Comparison of ENCODE assay signal across 9 mouse cellular contexts in the genomic region with DNA sequence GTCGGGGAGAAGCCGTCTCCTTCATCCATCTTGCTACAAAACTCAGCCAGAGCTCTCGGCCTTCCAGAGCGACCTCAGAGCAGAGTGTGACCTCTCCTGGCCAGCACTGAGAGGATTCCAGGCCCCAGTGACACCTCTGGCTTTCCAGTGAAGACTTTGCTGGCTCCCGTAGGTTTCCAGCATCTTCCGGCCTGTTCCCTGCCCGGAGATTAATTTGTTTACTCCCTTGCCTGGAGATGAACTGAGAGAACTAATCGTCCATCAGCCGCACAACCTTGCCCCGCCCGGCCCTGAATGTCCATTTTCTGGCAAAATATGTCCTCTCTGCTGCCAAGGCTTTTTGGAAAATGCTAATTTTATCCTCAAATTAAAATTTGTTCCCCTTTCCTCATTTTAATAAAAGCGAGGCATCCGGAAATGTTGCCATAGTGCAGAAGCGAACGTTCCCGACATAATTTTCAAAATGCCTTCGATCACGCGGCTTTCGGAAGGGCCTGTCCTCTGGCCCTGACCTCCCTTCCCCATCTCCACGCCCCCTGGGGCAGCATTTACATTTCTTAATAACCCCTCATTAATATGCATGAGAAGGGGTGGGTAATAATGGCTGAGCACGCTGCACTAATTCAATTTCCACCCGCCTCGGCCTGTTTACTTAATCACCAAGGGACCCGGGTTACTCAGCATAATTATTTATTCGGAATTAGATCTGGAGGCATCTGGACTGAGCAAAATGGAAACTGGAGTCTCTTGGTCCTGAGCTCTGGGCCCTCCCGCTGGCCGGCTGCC. TPM values are rescaled to one million over a fixed set of nuclear protein-coding genes. Genes with fewer than 3 reads are reported as not detected.
DNase-seq lines count a peak whose midpoint lies in the region; ATAC-seq lines count a peak whose summit lies in the region.
"Had no signal": no experiment of that assay in that cellular context is flagged by ENCODE, and none has a peak within 500 bp of the region (broad histone marks: within the 10 kb centered on the region; RNA-seq: fewer than 3 reads in every experiment).

No protein-coding gene starts in this region.

- H3K4me1 ChIP-seq in neural tube, embryonic 11.5 days (ENCODE audit: control insufficient read depth, insufficient read depth, low read length): peaks cover 8% of the 10 kb centered on the region
- H3K4me1 ChIP-seq in forebrain, embryonic 16.5 days (replicated peaks; ENCODE audit: control insufficient read depth, insufficient read depth, low read length): peaks cover 36% of the 10 kb centered on the region

- no peaks in the 10 kb centered on the region for H3K36me3 ChIP-seq in neural tube, embryonic 11.5 days (ENCODE audit: control insufficient read depth, insufficient read depth, low read length)
- no peaks in the 10 kb centered on the region for H3K36me3 ChIP-seq in forebrain, embryonic 16.5 days (ENCODE audit: control insufficient read depth, insufficient read depth)
- H3K36me3 ChIP-seq: embryonic facial prominence, embryonic 15.5 days had no signal

- no peak overlapping the region for H3K4me3 ChIP-seq in neural tube, embryonic 11.5 days (ENCODE audit: low read depth, low read length)
- H3K4me3 ChIP-seq in forebrain, embryonic 16.5 days (replicated peaks; ENCODE audit: low read length): no peak overlapping the region
- H3K4me3 ChIP-seq: embryonic facial prominence, embryonic 15.5 days had no signal

- 30% methylated on average over 28 of the region's 28 CpGs for WGBS in neural tube, embryonic 11.5 days
- 12% methylated on average over 28 of the region's 28 CpGs for WGBS in forebrain, embryonic 16.5 days

- peak; percentile 26 for DNase-seq in neural tube, embryonic 11.5 days (ENCODE audit: low spot score)
- DNase-seq in neural tube, embryonic 10.5 days (ENCODE audit: extremely low spot score, low spot score): no peak
- DNase-seq in layer of hippocampus, adult 8-10 months (ENCODE audit: low spot score in 2 of 2): peak; percentile 17 to 30
- DNase-seq in skeletal muscle tissue, adult 2 months (ENCODE audit: low read depth, low spot score): peak; percentile 22
- no peak for DNase-seq in thymus, adult 18-20 months
- no peak for DNase-seq in thymus, postnatal 0 days (ENCODE audit: low spot score)

- no peak overlapping the region for H3K27ac ChIP-seq in neural tube, embryonic 11.5 days (ENCODE audit: low read depth, low read length)
- H3K27ac ChIP-seq in forebrain, embryonic 16.5 days (ENCODE audit: low read length): no peak overlapping the region; the same call in 1 of the 2 replicates
- H3K27ac ChIP-seq: embryonic facial prominence, embryonic 15.5 days had no signal

- no peak overlapping the region for H3K4me2 ChIP-seq in neural tube, embryonic 11.5 days (ENCODE audit: low read depth)
- peak overlapping the region; percentile 27; the same call in 1 of the 2 replicates for H3K4me2 ChIP-seq in forebrain, embryonic 16.5 days (ENCODE audit: low read length)
- H3K4me2 ChIP-seq: embryonic facial prominence, embryonic 15.5 days had no signal

- no peaks in the 10 kb centered on the region for H3K27me3 ChIP-seq in neural tube, embryonic 11.5 days (ENCODE audit: control insufficient read depth, insufficient read depth, low read length)
- H3K27me3 ChIP-seq in forebrain, embryonic 16.5 days (replicated peaks; ENCODE audit: control insufficient read depth, insufficient read depth, low read length): no peaks in the 10 kb centered on the region

- H3K9ac ChIP-seq in neural tube, embryonic 11.5 days (ENCODE audit: low read length): no peak overlapping the region
- no peak overlapping the region for H3K9ac ChIP-seq in forebrain, embryonic 16.5 days (replicated peaks; ENCODE audit: low read depth, low read length)
- H3K9ac ChIP-seq: embryonic facial prominence, embryonic 15.5 days had no signal

- peak; percentile 61; the same call in 1 of the 2 replicates for ATAC-seq in neural tube, embryonic 11.5 days (ENCODE audit: insufficient read depth, low FRiP score, low TSS enrichment)
- peak; percentile 56 for ATAC-seq in forebrain, embryonic 16.5 days
- no peak for ATAC-seq in erythroblast, adult 5-6 weeks (replicated peaks; ENCODE audit: low FRiP score, poor library complexity, severe bottlenecking)

- no peaks in the 10 kb centered on the region for H3K9me3 ChIP-seq in neural tube, embryonic 11.5 days (ENCODE audit: control insufficient read depth, low read length)
- H3K9me3 ChIP-seq in forebrain, embryonic 16.5 days (ENCODE audit: control insufficient read depth, low read length): no peaks in the 10 kb centered on the region
- H3K9me3 ChIP-seq: embryonic facial prominence, embryonic 15.5 days had no signal

RNA-seq across cellular contexts. Expression of a gene that starts 32.0 kb away (rescaled TPM):
- polyA plus RNA-seq in neural tube, embryonic 11.5 days (2014; fragmentation: Nextera tagmentation; extraction: Ambion mirVana): 96.5 and 106 TPM in 2 replicates
- polyA plus RNA-seq in forebrain, embryonic 16.5 days (2015; fragmentation: Nextera tagmentation; extraction: Ambion mirVana): 78.2 and 79.8 TPM in 2 replicates
- total RNA-seq in layer of hippocampus, adult 8-10 months (2022): 10 to 100 TPM; 27.3 to 37.7 (median 29.8) TPM
- total RNA-seq in erythroblast, adult 5-6 weeks (2015; ENCODE audit: low replicate concordance): 5.6 and 8.1 TPM in 2 replicates
- 10.0 and 13.6 TPM in 2 replicates for total RNA-seq in erythroblast, adult 5-6 weeks (2017; ENCODE audit: low replicate concordance)
- 67.8 and 74.7 TPM in 2 replicates for polyA plus RNA-seq in thymus, postnatal 0 days (2015; fragmentation: Nextera tagmentation; extraction: Ambion mirVana)

Comparison
In these comparisons a context has a peak if more than half of its experiments do, and no peak if none do; other contexts are left out.
1. DNase-seq: peak in neural tube, embryonic 11.5 days (single experiment), layer of hippocampus, adult 8-10 months (2 of 2) and skeletal muscle tissue, adult 2 months (single experiment); none in neural tube, embryonic 10.5 days (single experiment), thymus, adult 18-20 months (0 of 2) and thymus, postnatal 0 days (single experiment).